Mouse (Mus musculus) ES-Bruce4 (cell line): Measurements from ENCODE around the gene Zc3h7b.
A peak's percentile ranks its signal among the peaks of the same experiment; 100 is the strongest.

Source experiments
- CTCF ChIP-seq: IDR thresholded peaks from one replicate; pipeline ENCODE4 v1.8.1; 2011; ENCODE audit warnings: low read depth, low read length
- POLR2A ChIP-seq: IDR thresholded peaks from one replicate; pipeline ENCODE4 v1.8.1; 2011; ENCODE audit warnings: low read length; ENCODE audit not compliant: insufficient read depth

- no peak for TF ChIP-seq POLR2A
- peak; percentile 98 for TF ChIP-seq CTCF
These were observed 86.4 kb downstream of the Zc3h7b start for GRCm38 (mm10) chr15:81831136-81831825.
